13 mouse cellular contexts compared by ENCODE assay signal in the genomic region with DNA sequence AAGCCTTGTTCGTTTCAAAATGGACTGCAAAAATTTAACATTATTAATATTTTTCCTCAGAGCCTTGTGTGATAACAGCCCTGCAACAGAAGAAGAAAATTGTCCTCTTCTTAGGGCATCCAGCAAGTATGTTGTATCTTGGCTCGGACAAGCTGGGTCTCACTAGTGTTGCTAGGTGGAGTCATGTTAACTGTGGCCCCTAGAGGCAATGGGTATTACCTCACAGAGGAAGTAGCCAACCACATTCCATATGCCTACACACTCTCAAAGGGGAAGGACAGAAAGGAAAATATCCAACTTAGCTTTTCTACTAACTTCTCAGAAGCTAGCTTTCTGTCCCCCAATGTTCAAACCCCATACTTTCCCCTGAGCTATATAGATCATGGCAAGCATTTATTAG.
"Had no signal": no experiment of that assay in that cellular context is flagged by ENCODE, and none has a peak within 500 bp of the region (broad histone marks: within the 10 kb centered on the region; RNA-seq: fewer than 3 reads in every experiment).

No protein-coding gene starts in this region.

- H3K4me2 ChIP-seq: liver, embryonic 11.5 days; liver, embryonic 15.5 days; neural tube, embryonic 12.5 days had no signal

- H3K27ac ChIP-seq: kidney, postnatal 0 days; left cerebral cortex, adult 2 months; limb, embryonic 10.5 days; liver, embryonic 15.5 days; neural tube, embryonic 12.5 days had no signal

- H3K27me3 ChIP-seq: liver, embryonic 15.5 days; neural tube, embryonic 12.5 days had no signal

- H3K4me3 ChIP-seq: left cerebral cortex, adult 2 months; limb, embryonic 10.5 days; liver, embryonic 15.5 days; neural tube, embryonic 12.5 days had no signal

- DNase-seq: kidney, adult 9 months; lung, adult 2 months; lung, postnatal 4 days; midbrain, embryonic 14.5 days; spleen, adult 18-20 months; thymus, postnatal 36 days had no signal

- H3K9me3 ChIP-seq: limb, embryonic 10.5 days; liver, embryonic 15.5 days; neural tube, embryonic 12.5 days had no signal

- H3K9ac ChIP-seq: liver, embryonic 15.5 days; neural tube, embryonic 12.5 days had no signal

- H3K4me1 ChIP-seq: limb, embryonic 10.5 days; liver, embryonic 15.5 days; neural tube, embryonic 12.5 days had no signal

- ATAC-seq: lung, postnatal 0 days had no signal

- H3K36me3 ChIP-seq: limb, embryonic 10.5 days; liver, embryonic 15.5 days; neural tube, embryonic 12.5 days had no signal
